Mouse (Mus musculus): ENCODE measurements around the gene Ube2h. TPM values are rescaled to one million over a fixed set of nuclear protein-coding genes. Genes with fewer than 3 reads are reported as not detected.
A peak's percentile ranks its signal among the peaks of the same experiment; 100 is the strongest.
"Not testable (repeated sequence)": the region's sequence is repeated elsewhere in the genome, so short reads cannot be mapped to it uniquely, and the experiment has no call there.

Gene Ube2h
- polyA plus RNA-seq, 1 experiment from 2014 or later: 41.9 TPM

DNA sequence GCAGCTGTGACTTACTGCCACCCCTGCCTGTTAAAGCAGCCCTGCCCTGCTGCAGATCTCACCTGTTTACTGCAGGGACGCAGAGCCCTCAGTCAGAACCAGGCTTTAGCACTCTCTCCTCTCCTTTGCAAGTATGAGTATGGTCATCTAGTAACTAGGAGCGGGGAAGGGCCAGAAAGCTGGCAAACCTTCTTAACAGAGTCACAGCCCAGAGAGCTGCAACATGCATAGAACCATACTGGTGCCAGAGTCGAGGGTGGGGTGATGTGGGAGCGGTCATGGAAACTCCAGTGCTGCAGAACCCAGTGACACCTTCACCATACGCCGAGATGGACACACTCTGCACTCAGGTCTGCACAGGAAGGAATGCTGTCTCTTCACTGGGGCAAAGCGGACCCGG, 91.9 kb downstream of the Ube2h start:
- Histone ChIP-seq H3K4me1 (no peaks in the 10 kb centered on the region), H3K27ac (no peak overlapping the region), H3K36me3 (peaks cover 6% of the 10 kb centered on the region; the same call in 1 of the 2 replicates), H3K4me3 (replicated peaks) (no peak overlapping the region), H3K9me3 (no peaks in the 10 kb centered on the region), H3K9ac (no peak overlapping the region), H3K27me3 (replicated peaks) (no peaks in the 10 kb centered on the region), H3K4me2 (no peak overlapping the region)
- 88% methylated on average over 8 of the region's 8 CpGs for WGBS
- no peak for ATAC-seq (ENCODE audit: insufficient read depth, low FRiP score, low read depth)

DNA sequence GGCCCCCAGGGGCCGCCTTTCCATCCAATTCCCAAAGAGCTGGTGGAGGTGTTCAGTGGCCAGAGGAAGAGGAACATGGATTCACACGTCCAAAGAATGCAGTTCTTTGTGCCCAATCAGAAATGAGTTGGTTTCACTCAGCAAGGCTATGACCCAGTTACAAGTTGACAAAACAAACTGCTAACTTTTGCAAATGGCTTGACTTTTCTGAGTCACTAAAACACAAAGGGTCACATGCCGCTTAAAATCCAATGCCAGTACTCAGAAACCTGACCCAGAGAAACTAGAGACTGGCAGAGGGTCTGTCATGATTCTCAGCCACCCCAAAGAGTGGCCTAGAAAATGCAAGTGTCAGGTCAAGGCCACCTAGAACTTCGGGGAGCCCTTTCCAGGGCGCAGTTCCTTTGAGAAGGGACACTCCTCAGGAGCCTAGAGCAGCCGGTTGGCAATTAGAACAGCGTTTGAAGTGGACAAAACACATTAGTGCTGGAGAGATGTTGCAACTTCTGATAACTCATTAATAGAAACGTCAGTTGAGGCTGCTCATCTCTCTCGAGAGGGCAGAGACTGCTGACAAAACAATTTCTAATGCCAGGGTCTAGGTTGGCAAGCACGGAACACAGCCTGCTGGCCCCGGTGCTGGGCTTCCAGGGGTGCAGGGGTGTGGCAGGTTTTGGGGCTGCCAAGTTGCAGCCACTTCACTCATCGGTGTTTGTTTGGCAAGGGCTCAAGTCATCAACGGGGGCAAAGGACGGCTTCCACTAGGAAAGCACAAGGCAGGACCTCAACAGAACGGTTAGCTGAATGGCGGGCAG, 92.5 kb downstream of the Ube2h start:
- Histone ChIP-seq H3K4me2 (no peak overlapping the region), H3K36me3 (peaks cover 6% of the 10 kb centered on the region; the same call in 1 of the 2 replicates), H3K27ac (no peak overlapping the region), H3K27me3 (replicated peaks) (no peaks in the 10 kb centered on the region), H3K9ac (no peak overlapping the region), H3K9me3 (no peaks in the 10 kb centered on the region), H3K4me1 (no peaks in the 10 kb centered on the region), H3K4me3 (replicated peaks) (no peak overlapping the region)
- WGBS: 76% methylated on average over 16 of the region's 16 CpGs
- no peak for ATAC-seq (ENCODE audit: insufficient read depth, low FRiP score, low read depth)

GRCm38 (mm10) chr6:30210788-30211187, 93.6 kb downstream of the Ube2h start:
- Histone ChIP-seq H3K9me3 (no peaks in the 10 kb centered on the region), H3K27me3 (replicated peaks) (no peaks in the 10 kb centered on the region), H3K4me3 (replicated peaks) (no peak overlapping the region), H3K9ac (no peak overlapping the region), H3K27ac (no peak overlapping the region), H3K4me2 (no peak overlapping the region), H3K4me1 (peaks cover 2% of the 10 kb centered on the region), H3K36me3 (peaks cover 6% of the 10 kb centered on the region; the same call in 1 of the 2 replicates)
- 36% methylated on average over 5 of the region's 5 CpGs for WGBS
- ATAC-seq (ENCODE audit: insufficient read depth, low FRiP score, low read depth): no peak

DNA sequence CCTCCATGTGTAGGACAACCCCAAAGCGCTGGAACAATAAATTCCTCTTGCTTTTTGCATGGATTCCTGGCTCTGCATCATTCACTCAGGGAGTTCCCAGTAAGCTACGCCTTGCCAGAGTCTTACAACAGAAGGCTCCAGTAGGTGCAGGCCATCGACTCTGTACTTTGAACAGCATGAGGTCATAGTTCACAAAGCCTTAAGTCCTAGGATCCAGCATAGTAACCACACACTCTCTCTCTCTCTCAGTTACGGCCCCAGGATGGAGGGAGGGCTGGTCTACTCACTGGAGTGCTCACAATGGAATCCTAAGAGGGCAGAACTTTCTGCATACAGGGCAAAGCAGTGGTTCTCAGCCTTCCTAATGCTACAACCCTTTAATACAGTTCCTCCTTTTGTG, 95.5 kb downstream of the Ube2h start:
- ATAC-seq (ENCODE audit: insufficient read depth, low FRiP score, low read depth): no peak
- no peak overlapping the region for H3K27ac ChIP-seq
- 52% methylated on average over 4 of the region's 4 CpGs for WGBS

DNA sequence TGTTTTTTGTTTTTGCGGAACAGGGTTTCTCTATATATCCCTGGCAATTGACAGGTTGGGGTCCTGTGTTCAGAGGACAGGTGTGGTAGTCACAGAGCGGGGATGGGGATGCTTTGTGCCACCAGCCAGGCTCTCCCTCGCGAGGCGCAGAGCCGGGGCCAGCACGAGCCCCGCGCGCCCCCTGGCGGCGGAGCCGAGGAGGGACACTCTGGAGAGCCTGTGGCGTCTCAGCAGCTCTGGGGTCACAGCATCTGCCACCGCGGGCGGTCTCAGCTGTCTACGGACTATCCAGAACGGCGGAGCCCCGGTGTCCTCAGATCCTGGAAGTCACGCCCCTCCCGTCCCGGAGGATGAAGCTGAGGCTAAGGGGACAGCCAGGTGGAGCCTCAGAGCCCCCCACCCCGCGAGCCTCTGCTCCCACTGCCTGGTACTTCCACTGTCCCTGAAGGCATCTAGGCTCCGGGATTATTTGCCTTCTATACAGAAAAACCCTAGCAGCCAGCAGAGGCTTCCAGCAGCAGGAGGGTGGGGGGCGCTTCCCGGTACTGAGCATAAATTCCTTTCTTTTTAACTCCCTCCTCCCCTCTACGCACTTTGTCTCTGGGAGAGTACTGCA, 98.6 kb downstream of the Ube2h start:
- Histone ChIP-seq H3K4me1 (peaks cover 5% of the 10 kb centered on the region), H3K9me3 (no peaks in the 10 kb centered on the region), H3K27ac (no peak overlapping the region), H3K4me3 (replicated peaks) (peak overlapping the region; percentile 23), H3K36me3 (no peaks in the 10 kb centered on the region), H3K4me2 (peak overlapping the region; percentile 62), H3K27me3 (replicated peaks) (no peaks in the 10 kb centered on the region), H3K9ac (peak overlapping the region; percentile 25; the same call in 1 of the 2 replicates)
- peak; percentile 77; the same call in 1 of the 2 replicates for ATAC-seq (ENCODE audit: insufficient read depth, low FRiP score, low read depth)
- 6% methylated on average over 30 of the region's 30 CpGs for WGBS

More for the DNA sequence above, 95.5 kb downstream of the Ube2h start:
- Histone ChIP-seq H3K9me3 (no peaks in the 10 kb centered on the region), H3K4me3 (replicated peaks) (no peak overlapping the region), H3K27me3 (replicated peaks) (no peaks in the 10 kb centered on the region), H3K4me1 (peaks cover 5% of the 10 kb centered on the region), H3K9ac (no peak overlapping the region), H3K36me3 (peaks cover 6% of the 10 kb centered on the region; the same call in 1 of the 2 replicates), H3K4me2 (no peak overlapping the region)

GRCm38 (mm10) chr6:30205180-30205538, 99.2 kb downstream of the Ube2h start:
- H3K4me1 ChIP-seq; H3K9ac ChIP-seq; H3K27ac ChIP-seq; ATAC-seq (ENCODE audit: insufficient read depth, low FRiP score, low read depth); H3K36me3 ChIP-seq; H3K4me3 ChIP-seq (replicated peaks); H3K27me3 ChIP-seq (replicated peaks); H3K9me3 ChIP-seq: not testable (repeated sequence)
- peak overlapping the region; percentile 62; the same call in 1 of the 2 replicates for H3K4me2 ChIP-seq
- WGBS: 82% methylated on average over 5 of the region's 6 CpGs

DNA sequence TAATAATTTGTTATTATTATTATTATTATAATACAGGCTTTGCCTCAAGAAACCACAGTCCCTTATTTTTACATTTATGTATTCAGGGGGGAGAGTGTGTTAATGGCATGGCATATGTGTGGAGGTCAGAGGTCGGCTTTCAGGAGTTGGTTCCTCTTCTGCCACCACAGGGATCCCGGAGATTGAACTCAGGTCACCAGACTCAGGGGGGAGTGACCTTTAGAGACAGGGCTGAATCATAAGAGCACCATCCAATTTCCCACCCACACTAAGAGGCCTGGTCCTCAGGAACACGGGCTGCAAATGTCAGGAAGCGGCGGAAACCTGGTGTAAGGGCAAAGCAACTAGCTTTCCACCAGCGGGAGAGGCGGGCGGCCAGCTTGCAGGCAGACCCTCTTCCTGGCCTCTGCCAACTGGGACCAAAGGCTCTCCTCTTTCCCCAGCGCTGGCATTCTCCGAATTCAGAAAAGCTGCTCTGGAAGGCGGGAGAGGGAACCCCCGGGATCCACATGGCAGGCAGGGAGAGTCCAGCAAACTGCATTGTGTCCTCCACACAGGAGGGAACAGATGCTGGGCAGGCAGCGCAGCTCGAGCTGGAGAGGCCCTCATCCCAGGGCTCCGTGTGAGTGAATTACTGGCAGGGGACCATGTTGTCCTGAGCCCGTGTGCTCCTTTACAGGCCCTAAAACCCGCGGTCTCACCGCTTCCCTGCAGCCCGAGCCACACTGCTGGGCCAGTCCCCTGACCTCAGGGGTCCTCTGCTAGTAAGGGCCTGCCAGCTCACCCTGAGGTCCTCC, 99.8 kb downstream of the Ube2h start:
- Histone ChIP-seq H3K4me3 (replicated peaks) (no peak overlapping the region), H3K36me3 (no peaks in the 10 kb centered on the region), H3K4me1 (peaks cover 5% of the 10 kb centered on the region), H3K27ac (no peak overlapping the region), H3K27me3 (replicated peaks) (no peaks in the 10 kb centered on the region), H3K4me2 (no peak overlapping the region), H3K9me3 (no peaks in the 10 kb centered on the region), H3K9ac (no peak overlapping the region)
- 67% methylated on average over 20 of the region's 20 CpGs for WGBS
- ATAC-seq (ENCODE audit: insufficient read depth, low FRiP score, low read depth): no peak

DNA sequence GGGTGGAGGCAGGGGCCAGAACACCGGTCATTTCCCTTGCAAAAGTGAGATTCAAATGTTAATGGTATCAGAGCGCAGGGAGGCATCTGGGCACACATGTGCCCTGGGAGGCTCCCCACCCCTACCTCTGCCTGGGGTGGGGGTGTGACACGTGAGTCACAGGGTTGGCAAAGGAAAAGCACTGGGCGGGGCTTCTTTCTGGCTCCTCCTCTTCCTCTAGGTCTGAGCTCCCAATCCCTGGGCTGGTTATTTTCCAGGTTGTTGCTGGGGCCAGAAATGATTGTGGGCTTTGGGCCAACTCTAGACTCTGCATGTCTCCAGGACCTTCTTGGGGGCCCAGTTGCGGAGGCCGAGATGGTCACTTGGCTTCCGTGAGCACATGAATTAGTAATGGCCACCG, 108.2 kb downstream of the Ube2h start:
- Histone ChIP-seq H3K27ac (no peak overlapping the region), H3K9ac (no peak overlapping the region), H3K36me3 (no peaks in the 10 kb centered on the region), H3K27me3 (replicated peaks) (no peaks in the 10 kb centered on the region), H3K4me2 (no peak overlapping the region), H3K4me3 (replicated peaks) (no peak overlapping the region), H3K4me1 (no peaks in the 10 kb centered on the region), H3K9me3 (no peaks in the 10 kb centered on the region)
- WGBS: 79% methylated on average over 8 of the region's 8 CpGs
- ATAC-seq (ENCODE audit: insufficient read depth, low FRiP score, low read depth): no peak

DNA sequence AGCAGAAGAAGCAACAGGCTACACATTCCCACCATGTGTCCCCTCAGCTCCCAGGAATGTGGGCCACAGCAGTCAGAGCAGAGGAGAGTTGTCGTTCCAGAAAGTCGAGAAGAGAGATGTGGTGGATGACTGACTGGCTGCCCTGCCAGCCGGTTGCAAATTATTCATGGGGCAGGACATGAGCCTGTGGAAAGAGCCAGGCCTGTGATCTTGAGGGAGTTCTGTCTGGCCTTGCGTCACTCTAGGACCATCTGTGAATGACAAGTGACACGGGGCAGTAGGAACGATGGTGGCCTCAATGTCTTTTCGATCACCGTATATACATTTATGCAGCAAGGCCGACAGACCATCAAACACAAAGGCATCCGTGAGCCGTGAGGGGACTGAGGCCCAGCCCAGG, 108.7 kb downstream of the Ube2h start:
- ATAC-seq (ENCODE audit: insufficient read depth, low FRiP score, low read depth): no peak
- no peak overlapping the region for H3K9ac ChIP-seq
- H3K4me1 ChIP-seq: no peaks in the 10 kb centered on the region
- H3K9me3 ChIP-seq: no peaks in the 10 kb centered on the region
- H3K4me2 ChIP-seq: no peak overlapping the region
- H3K27ac ChIP-seq: no peak overlapping the region
- no peak overlapping the region for H3K4me3 ChIP-seq (replicated peaks)
- WGBS: 73% methylated on average over 11 of the region's 11 CpGs
- H3K27me3 ChIP-seq (replicated peaks): no peaks in the 10 kb centered on the region
- no peaks in the 10 kb centered on the region for H3K36me3 ChIP-seq

- Histone ChIP-seq H3K4me1 (peaks cover 5% of the 10 kb centered on the region; the same call in 1 of the 2 replicates), H3K4me2 (no peak overlapping the region), H3K36me3 (no peaks in the 10 kb centered on the region), H3K9ac (no peak overlapping the region), H3K9me3 (no peaks in the 10 kb centered on the region), H3K27ac (no peak overlapping the region), H3K27me3 (replicated peaks) (peaks cover 29% of the 10 kb centered on the region), H3K4me3 (replicated peaks) (no peak overlapping the region)
- WGBS: 63% methylated on average over 4 of the region's 4 CpGs
- no peak for ATAC-seq (ENCODE audit: insufficient read depth, low FRiP score, low read depth)
These were observed 120.7 kb downstream of the Ube2h start for GRCm38 (mm10) chr6:30183624-30184023.

GRCm38 (mm10) chr6:30182038-30182437, 122.3 kb downstream of the Ube2h start:
- H3K27ac ChIP-seq: no peak overlapping the region
- H3K4me1 ChIP-seq: peaks cover 12% of the 10 kb centered on the region; the same call in 1 of the 2 replicates
- no peak for ATAC-seq (ENCODE audit: insufficient read depth, low FRiP score, low read depth)
- H3K4me3 ChIP-seq (replicated peaks): no peak overlapping the region
- H3K27me3 ChIP-seq (replicated peaks): peaks cover 43% of the 10 kb centered on the region
- 38% methylated on average over 6 of the region's 6 CpGs for WGBS
- no peaks in the 10 kb centered on the region for H3K9me3 ChIP-seq
- H3K4me2 ChIP-seq: no peak overlapping the region
- H3K36me3 ChIP-seq: no peaks in the 10 kb centered on the region
- no peak overlapping the region for H3K9ac ChIP-seq

GRCm38 (mm10) chr6:30180321-30180720, 124.0 kb downstream of the Ube2h start:
- no peaks in the 10 kb centered on the region for H3K9me3 ChIP-seq
- H3K4me1 ChIP-seq: peaks cover 24% of the 10 kb centered on the region
- H3K27me3 ChIP-seq (replicated peaks): peaks cover 60% of the 10 kb centered on the region
- WGBS: 24% methylated on average over 2 of the region's 2 CpGs
- no peak overlapping the region for H3K4me2 ChIP-seq
- ATAC-seq (ENCODE audit: insufficient read depth, low FRiP score, low read depth): no peak
- H3K27ac ChIP-seq: no peak overlapping the region
- no peaks in the 10 kb centered on the region for H3K36me3 ChIP-seq
- no peak overlapping the region for H3K4me3 ChIP-seq (replicated peaks)
- no peak overlapping the region for H3K9ac ChIP-seq

Measured in stomach, embryonic 15.5 days (tissue).